Mouse (Mus musculus): ENCODE data around the gene Nemf.

The Nemf gene

GRCm38 (mm10) chr12:69304051-69304450, 52.9 kb downstream of the Nemf start:
- DNase-seq (ENCODE audit: low spot score) = no peak

DNA sequence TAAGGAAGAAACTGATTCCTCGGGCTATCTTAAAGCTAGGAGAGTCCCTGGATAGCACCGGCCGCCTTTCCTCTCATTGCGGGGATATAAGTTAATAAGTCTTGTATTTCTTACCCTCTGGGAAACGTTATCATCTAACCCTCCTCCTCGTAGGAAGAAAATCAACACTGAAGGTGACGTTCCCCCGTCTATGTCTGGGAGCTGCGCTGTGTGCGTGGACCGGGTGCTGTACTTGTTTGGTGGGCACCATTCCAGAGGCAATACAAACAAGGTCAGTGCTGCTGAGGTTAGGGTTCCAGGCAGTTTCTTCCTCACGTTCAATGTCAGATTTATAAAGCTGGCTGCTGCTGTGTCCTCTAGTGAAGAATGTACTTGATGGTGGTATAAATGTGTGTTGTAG, 54.8 kb downstream of the Nemf start:
- no peak for DNase-seq (ENCODE audit: low spot score)

- DNase-seq (ENCODE audit: low spot score) = no peak
These were observed 56.6 kb downstream of the Nemf start for GRCm38 (mm10) chr12:69300391-69300790.

- no peak for DNase-seq (ENCODE audit: low spot score)
These were observed 57.1 kb downstream of the Nemf start for GRCm38 (mm10) chr12:69299831-69300230.

GRCm38 (mm10) chr12:69299231-69299630, 57.7 kb downstream of the Nemf start:
- no peak for DNase-seq (ENCODE audit: low spot score)

GRCm38 (mm10) chr12:69298281-69298680, 58.7 kb downstream of the Nemf start:
- DNase-seq (ENCODE audit: low spot score) = no peak

- peak; percentile 22 for DNase-seq (ENCODE audit: low spot score)
These were observed 59.4 kb downstream of the Nemf start for GRCm38 (mm10) chr12:69297411-69298150.

DNA sequence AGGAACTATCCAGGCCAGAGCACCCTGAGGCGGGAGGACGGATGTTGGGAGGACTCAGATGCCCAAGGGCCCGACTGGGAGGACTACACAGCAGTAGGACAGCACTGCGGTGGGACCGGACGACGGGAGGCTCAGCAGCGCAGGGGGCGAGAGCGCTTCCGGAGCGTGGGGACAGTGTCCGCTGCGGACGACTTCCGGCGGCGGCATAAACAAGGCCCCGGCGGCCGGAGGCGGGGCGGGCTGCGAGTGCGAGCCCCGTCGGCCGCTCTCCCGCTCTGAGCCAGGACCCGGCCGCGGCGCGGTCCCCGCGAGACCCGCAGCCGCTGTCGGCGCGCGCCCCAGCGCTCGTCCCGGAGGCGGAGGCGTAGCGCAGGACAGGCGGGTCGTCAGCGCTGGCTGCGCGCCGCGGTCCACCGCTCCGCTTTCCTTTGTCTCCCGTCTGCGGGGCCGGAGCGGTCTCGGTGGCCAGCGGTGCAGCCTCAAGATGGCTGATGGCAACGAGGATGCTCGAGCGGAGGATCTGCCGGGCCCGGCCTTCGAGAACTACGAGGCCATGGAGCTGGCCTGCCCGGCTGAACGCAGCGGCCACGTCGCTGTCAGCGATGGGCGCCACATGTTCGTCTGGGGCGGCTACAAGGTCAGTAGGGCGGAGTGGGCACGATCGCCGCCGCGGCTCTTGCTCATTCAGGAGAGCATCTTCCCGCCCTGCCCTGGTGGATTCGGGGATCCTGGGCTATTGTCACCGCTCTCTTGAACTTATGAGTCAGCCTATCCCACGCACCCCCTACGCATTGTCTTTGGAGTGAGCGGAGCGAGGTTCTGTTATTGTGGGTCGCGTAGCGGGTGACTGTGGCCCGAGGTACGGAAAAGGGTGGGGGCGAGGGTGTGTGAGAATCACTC, 60.2 kb downstream of the Nemf start, which contains the start of gene Klhdc2:
Gene Klhdc2, plus strand, starts transcription at position 171 of the 900 bp plus-strand sequence.
- DNase-seq (ENCODE audit: low spot score) = peak; percentile 92

- no peak for DNase-seq (ENCODE audit: low spot score)
These were observed 61.3 kb downstream of the Nemf start for GRCm38 (mm10) chr12:69295651-69296050.

- no peak for DNase-seq (ENCODE audit: low spot score)
These were observed 62.0 kb downstream of the Nemf start for GRCm38 (mm10) chr12:69294936-69295335.

DNA sequence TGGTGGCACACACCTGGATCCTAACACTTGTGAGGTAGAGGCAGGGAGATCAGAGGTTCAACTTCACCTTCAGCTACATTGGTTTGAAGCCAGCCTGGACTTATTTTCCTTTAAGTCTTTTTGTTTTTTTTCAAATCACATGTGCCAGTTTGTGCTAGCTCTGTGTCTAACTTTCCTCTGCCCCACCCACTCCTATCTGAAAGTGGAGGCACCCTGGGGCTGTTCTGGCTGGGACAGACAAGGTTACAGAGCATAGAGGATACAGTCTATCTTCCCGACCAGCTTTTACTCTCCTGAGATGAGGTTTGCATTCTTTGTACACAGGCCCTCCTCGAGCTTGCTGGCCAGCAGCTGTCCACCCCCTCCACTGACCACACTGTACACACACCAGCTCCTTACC, 63.1 kb downstream of the Nemf start:
- no peak for DNase-seq (ENCODE audit: low spot score)

DNA sequence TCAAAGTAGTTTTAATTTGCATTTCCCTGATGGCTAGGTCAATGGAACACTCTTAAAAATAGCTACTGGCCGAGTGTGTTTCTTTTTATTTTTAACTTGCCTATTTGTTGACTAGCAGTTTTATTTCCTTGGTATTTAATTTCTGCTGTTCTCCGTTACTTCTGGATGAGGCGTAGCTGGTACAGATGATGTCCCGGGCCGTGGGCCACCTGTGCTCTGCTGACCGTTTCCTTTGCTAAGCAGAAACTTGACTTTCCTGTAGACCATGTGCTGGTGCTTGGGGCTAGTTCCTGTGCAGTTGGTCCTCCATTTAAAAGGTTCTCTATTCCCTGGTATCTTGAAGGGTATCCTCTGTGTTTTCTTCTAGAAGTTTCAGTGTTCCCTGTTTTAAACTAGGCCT, 64.6 kb downstream of the Nemf start:
- no peak for DNase-seq (ENCODE audit: low spot score)

- DNase-seq (ENCODE audit: low spot score) = no peak
These were observed 68.3 kb downstream of the Nemf start for GRCm38 (mm10) chr12:69288699-69289098.

GRCm38 (mm10) chr12:69287535-69287934, 69.4 kb downstream of the Nemf start:
- no peak for DNase-seq (ENCODE audit: low spot score)

DNA sequence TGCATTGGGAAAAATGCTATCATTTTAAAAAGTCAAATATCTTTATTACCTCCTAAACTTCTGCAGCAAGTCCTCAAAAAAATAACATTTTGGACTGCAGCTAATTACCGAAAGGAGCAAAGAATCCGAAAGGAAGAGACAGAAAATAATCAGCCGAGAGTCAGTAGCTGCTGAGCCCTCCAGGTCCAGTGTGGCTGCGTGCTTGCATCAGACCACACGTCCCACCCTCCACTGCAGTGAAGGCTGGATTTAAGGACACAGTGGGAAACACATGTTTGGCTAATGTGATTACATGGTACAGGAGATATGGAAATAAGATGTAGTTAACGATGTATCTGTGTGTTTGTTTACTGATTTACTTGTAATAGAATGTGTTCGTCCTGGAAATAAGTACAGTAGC, 73.8 kb downstream of the Nemf start:
- DNase-seq (ENCODE audit: low spot score) = no peak

DNA sequence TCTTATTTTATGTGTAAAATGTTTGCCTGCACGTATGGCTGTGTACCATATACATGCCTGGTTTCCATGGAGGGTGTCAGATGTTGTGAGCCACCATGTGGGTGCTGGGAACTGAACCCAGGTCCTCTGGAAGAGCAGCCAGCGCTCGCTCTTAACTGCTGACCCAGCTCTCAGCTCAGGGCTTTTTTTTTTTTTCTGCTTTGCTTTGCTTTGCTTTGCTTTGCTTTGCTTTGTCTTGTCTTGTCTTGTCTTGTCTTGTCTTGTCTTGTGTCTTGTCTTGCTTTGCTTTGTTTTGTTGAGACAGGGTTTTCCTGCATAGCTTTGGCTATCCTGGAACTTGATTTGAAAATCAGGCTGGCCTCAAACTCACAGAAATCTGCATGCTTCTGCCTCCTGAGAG, 76.0 kb downstream of the Nemf start:
- no peak for DNase-seq (ENCODE audit: low spot score)

DNA sequence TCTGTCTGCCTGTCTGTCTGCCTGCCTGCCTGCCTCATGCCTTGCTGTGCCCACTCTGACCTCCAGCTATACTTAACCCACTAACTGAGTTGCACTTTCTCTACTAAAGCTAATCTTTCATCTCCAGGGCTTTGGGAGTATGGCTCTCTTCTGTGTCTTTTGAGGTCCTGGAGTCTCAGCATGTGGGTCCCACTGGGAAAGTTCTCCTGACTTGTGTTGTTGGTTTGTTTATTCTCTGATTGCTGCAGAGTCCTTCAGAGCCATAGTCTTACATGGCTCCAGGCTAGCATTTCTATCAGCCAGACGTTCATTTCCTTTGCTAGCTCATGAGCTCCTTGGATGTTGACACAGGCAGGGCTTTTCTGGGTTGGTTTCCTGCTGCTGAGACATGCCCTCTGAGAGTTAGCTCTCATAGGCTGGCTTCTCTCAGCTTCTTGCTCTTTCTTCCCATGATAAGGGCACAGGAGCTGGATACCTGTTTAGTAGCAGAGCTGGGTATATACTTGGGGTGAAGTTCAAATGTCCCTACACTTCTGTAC, 77.0 kb downstream of the Nemf start:
- DNase-seq (ENCODE audit: low spot score) = no peak

DNA sequence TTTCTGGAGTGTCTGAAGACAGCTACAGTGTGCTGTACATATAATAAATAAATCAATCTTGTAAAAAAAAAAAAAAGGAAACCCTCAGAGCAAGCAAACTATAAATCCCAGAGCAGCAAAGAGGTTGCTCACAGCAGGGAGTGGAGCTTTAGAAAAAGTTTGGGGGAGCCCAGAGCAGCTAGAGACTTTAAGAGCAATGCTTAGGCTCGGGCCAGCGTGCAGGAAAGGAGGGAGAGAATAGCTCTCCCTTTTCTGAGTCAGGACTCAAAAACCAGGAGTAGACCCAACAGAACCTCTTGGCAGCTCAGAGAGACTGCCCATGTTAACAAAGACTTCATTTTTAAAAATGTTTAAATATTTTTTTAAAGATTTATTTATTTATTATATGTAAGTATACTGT, 88.0 kb downstream of the Nemf start:
- no peak for DNase-seq (ENCODE audit: low spot score)

GRCm38 (mm10) chr12:69267956-69268632, 88.9 kb downstream of the Nemf start:
- no peak for DNase-seq (ENCODE audit: low spot score)

DNA sequence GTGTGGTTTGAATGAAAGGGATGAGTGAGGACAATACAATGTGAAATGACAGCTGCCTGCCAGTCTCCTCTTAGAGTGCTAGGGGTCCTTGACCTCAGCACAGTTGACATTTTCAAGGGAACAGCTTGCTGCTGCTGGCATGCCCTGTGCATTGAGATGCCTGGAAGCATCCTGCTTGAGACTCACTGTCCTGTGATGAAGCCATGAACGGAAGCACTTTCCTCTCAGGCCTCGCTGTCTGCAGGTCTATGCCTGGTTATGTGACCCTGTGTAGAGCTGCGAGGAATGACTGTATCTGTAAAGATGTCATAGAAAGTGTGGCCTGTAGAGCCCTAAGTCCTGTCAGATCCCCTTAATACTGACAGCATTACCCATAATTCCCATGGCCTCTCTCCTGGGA, 91.9 kb downstream of the Nemf start:
- no peak for DNase-seq (ENCODE audit: low spot score)

- no peak for DNase-seq (ENCODE audit: low spot score)
These were observed 94.7 kb downstream of the Nemf start for GRCm38 (mm10) chr12:69262251-69262650.
